Comparison of ENCODE assay signal across 8 mouse cellular contexts in genomic region chr13:99055609-99056321, GRCm38 (mm10).
DNase-seq lines count a peak whose midpoint lies in the region; ATAC-seq lines count a peak whose summit lies in the region.

No protein-coding gene starts in this region.

- H3K4me2 ChIP-seq in forebrain, embryonic 11.5 days (ENCODE audit: low read depth, low read length, severe bottlenecking) = no peak overlapping the region
- H3K4me2 ChIP-seq in forebrain, embryonic 13.5 days = no peak overlapping the region
- no peak overlapping the region for H3K4me2 ChIP-seq in neural tube, embryonic 13.5 days
- H3K4me2 ChIP-seq in intestine, embryonic 16.5 days (ENCODE audit: low read depth, low read length) = no peak overlapping the region

- H3K4me1 ChIP-seq in forebrain, embryonic 11.5 days (replicated peaks; ENCODE audit: control insufficient read depth, insufficient read depth, low read length) = no peaks in the 10 kb centered on the region
- H3K4me1 ChIP-seq in forebrain, embryonic 13.5 days = no peaks in the 10 kb centered on the region
- H3K4me1 ChIP-seq in neural tube, embryonic 13.5 days (replicated peaks) = peaks cover 23% of the 10 kb centered on the region
- H3K4me1 ChIP-seq in intestine, embryonic 16.5 days (ENCODE audit: control insufficient read depth, insufficient read depth, low read length) = peaks cover 13% of the 10 kb centered on the region

- H3K36me3 ChIP-seq in forebrain, embryonic 11.5 days (ENCODE audit: control insufficient read depth, insufficient read depth, low read length) = no peaks in the 10 kb centered on the region
- no peaks in the 10 kb centered on the region for H3K36me3 ChIP-seq in forebrain, embryonic 13.5 days (ENCODE audit: poor library complexity, severe bottlenecking)
- no peaks in the 10 kb centered on the region for H3K36me3 ChIP-seq in neural tube, embryonic 13.5 days
- H3K36me3 ChIP-seq in intestine, embryonic 16.5 days (ENCODE audit: control insufficient read depth, insufficient read depth, low read length) = no peaks in the 10 kb centered on the region

- H3K27ac ChIP-seq in forebrain, embryonic 11.5 days (ENCODE audit: low read depth, low read length) = no peak overlapping the region
- no peak overlapping the region for H3K27ac ChIP-seq in forebrain, embryonic 13.5 days
- peak overlapping the region; percentile 23; the same call in 1 of the 2 replicates for H3K27ac ChIP-seq in neural tube, embryonic 13.5 days (replicated peaks)
- peak overlapping the region; percentile 20 for H3K27ac ChIP-seq in intestine, embryonic 16.5 days (ENCODE audit: low read length)

- no peak overlapping the region for H3K4me3 ChIP-seq in forebrain, embryonic 11.5 days (ENCODE audit: low read depth, low read length)
- no peak overlapping the region for H3K4me3 ChIP-seq in forebrain, embryonic 13.5 days
- no peak overlapping the region for H3K4me3 ChIP-seq in neural tube, embryonic 13.5 days
- H3K4me3 ChIP-seq in intestine, embryonic 16.5 days (ENCODE audit: low read length) = no peak overlapping the region

- peak; percentile 19 for DNase-seq in forebrain, embryonic 11.5 days (ENCODE audit: low spot score)
- DNase-seq in neural tube, embryonic 10.5 days (ENCODE audit: extremely low spot score, low spot score) = no peak
- DNase-seq in skeletal muscle tissue, adult 2 months (ENCODE audit: low read depth, low spot score) = peak; percentile 26
- DNase-seq in embryo, embryonic 9.5 days (ENCODE audit: extremely low spot score) = no peak
- DNase-seq in natural killer cell, adult 2 months (ENCODE audit: low spot score in 2 of 2) = no peak

- WGBS in forebrain, embryonic 11.5 days = 63% methylated on average over 11 of the region's 11 CpGs
- 53% methylated on average over 11 of the region's 11 CpGs for WGBS in forebrain, embryonic 13.5 days
- 46% methylated on average over 11 of the region's 11 CpGs for WGBS in neural tube, embryonic 13.5 days
- WGBS in intestine, embryonic 16.5 days = 36% methylated on average over 11 of the region's 11 CpGs

- H3K27me3 ChIP-seq in forebrain, embryonic 11.5 days (ENCODE audit: control insufficient read depth, insufficient read depth, low read length) = no peaks in the 10 kb centered on the region
- H3K27me3 ChIP-seq in forebrain, embryonic 13.5 days = no peaks in the 10 kb centered on the region
- no peaks in the 10 kb centered on the region for H3K27me3 ChIP-seq in neural tube, embryonic 13.5 days
- no peaks in the 10 kb centered on the region for H3K27me3 ChIP-seq in intestine, embryonic 16.5 days (replicated peaks; ENCODE audit: control insufficient read depth, insufficient read depth, low read length)

- no peak overlapping the region for H3K9ac ChIP-seq in forebrain, embryonic 11.5 days (ENCODE audit: low read length)
- no peak overlapping the region for H3K9ac ChIP-seq in forebrain, embryonic 13.5 days
- H3K9ac ChIP-seq in neural tube, embryonic 13.5 days = no peak overlapping the region
- no peak overlapping the region for H3K9ac ChIP-seq in intestine, embryonic 16.5 days (ENCODE audit: low read depth, low read length)

- ATAC-seq in forebrain, embryonic 11.5 days (replicated peaks; ENCODE audit: low FRiP score) = no peak
- ATAC-seq in forebrain, embryonic 13.5 days = no peak
- peak; percentile 59 for ATAC-seq in neural tube, embryonic 13.5 days (ENCODE audit: low read depth)
- peak; percentile 69 for ATAC-seq in intestine, embryonic 16.5 days

- H3K9me3 ChIP-seq in forebrain, embryonic 11.5 days (ENCODE audit: control insufficient read depth, low read length) = no peaks in the 10 kb centered on the region
- no peaks in the 10 kb centered on the region for H3K9me3 ChIP-seq in forebrain, embryonic 13.5 days (replicated peaks)
- H3K9me3 ChIP-seq in neural tube, embryonic 13.5 days = no peaks in the 10 kb centered on the region
- no peaks in the 10 kb centered on the region for H3K9me3 ChIP-seq in intestine, embryonic 16.5 days (ENCODE audit: control insufficient read depth, low read length)

Comparison
In these comparisons a context has a peak if more than half of its experiments do, and no peak if none do; other contexts are left out.
1. ATAC-seq: peak in neural tube, embryonic 13.5 days (single experiment) and intestine, embryonic 16.5 days (single experiment); none in forebrain, embryonic 11.5 days (single experiment) and forebrain, embryonic 13.5 days (single experiment).
2. DNase-seq: peak in forebrain, embryonic 11.5 days (single experiment) and skeletal muscle tissue, adult 2 months (single experiment); none in neural tube, embryonic 10.5 days (single experiment), embryo, embryonic 9.5 days (single experiment) and natural killer cell, adult 2 months (0 of 2).
3. H3K27ac ChIP-seq: peak in neural tube, embryonic 13.5 days (single experiment) and intestine, embryonic 16.5 days (single experiment); none in forebrain, embryonic 11.5 days (single experiment) and forebrain, embryonic 13.5 days (single experiment).